Mouse (Mus musculus): ENCODE results near the gene Azi2.

- TF ChIP-seq CTCF (IDR thresholded peaks at IDR 0.05) (no peak), EP300 (IDR thresholded peaks at IDR 0.05) (no peak)
Measured at GRCm38 (mm10) chr9:118041022-118041400, 712 bp downstream of the Azi2 start.
